Mouse (Mus musculus) midbrain, embryonic 14.5 days (tissue): ENCODE measurements around the gene Pprc1. TPM values are rescaled to one million over a fixed set of nuclear protein-coding genes. Genes with fewer than 3 reads are reported as not detected.

ENCODE experiments used
- ATAC-seq: fragments of 200-750 bp; cut with Nextera tagmentation; 2 replicates; pipeline ENCODE4 v1.8.0; 2017; ENCODE audit warnings: moderate number of reproducible peaks, moderate library complexity; ENCODE audit not compliant: low FRiP score, low TSS enrichment
- DNase-seq: peaks from one replicate; pipeline ENCODE4 v3.0.0-alpha.2; 2015
- H3K27ac ChIP-seq: fragments of 300-500 bp; sonication (generic); replicated peaks from 2 replicates; pipeline ENCODE4 v1.5.1; 2014; ENCODE audit warnings: mild to moderate bottlenecking, low read depth, low read length, moderate library complexity
- H3K27me3 ChIP-seq: fragments of 300-500 bp; sonication (generic); 2 replicates; pipeline ENCODE4 v1.6.1; 2014; ENCODE audit warnings: low read length, control low read depth, mixed read lengths; ENCODE audit not compliant: control insufficient read depth, insufficient read depth
- H3K36me3 ChIP-seq: fragments of 300-500 bp; sonication (generic); 2 replicates; pipeline ENCODE4 v1.6.1; 2014; ENCODE audit warnings: low read length, control low read depth; ENCODE audit not compliant: control insufficient read depth, insufficient read depth
- H3K4me1 ChIP-seq: fragments of 300-500 bp; sonication (generic); 2 replicates; pipeline ENCODE4 v1.6.1; 2014; ENCODE audit warnings: mild to moderate bottlenecking, antibody characterized with exemption, low read length, control low read depth; ENCODE audit not compliant: control insufficient read depth, insufficient read depth
- H3K4me2 ChIP-seq: fragments of 300-500 bp; sonication (generic); 2 replicates; pipeline ENCODE4 v1.6.1; 2014; ENCODE audit warnings: mild to moderate bottlenecking, low read length, moderate library complexity
- H3K4me3 ChIP-seq: fragments of 300-500 bp; sonication (generic); replicated peaks from 2 replicates; pipeline ENCODE4 v1.5.1; 2014; ENCODE audit warnings: low read depth, low read length
- H3K9ac ChIP-seq: fragments of 300-500 bp; sonication (generic); replicated peaks from 2 replicates; pipeline ENCODE4 v1.6.1; 2014; ENCODE audit warnings: mild to moderate bottlenecking, low read length, moderate library complexity
- H3K9me3 ChIP-seq: fragments of 300-500 bp; sonication (generic); 2 replicates; pipeline ENCODE4 v1.6.1; 2016; ENCODE audit warnings: low read length, control low read depth, mixed read lengths; ENCODE audit not compliant: control insufficient read depth
- WGBS: fragments of 180-500 bp; shearing (Covaris S2); extraction: QIAGEN DNeasy Blood & Tissue Kit; methylation state at CpG from one replicate; pipeline ENCODE4 v1.1.7; 2014; 5-methylcytosine and 5-hydroxymethylcytosine counted together
- polyA plus RNA-seq: library from polyadenylated mRNA; unstranded; fragments of >200 nt; fragmentation: Nextera tagmentation; extraction: Ambion mirVana; gene quantifications from 2 replicates; pipeline ENCODE4 v1.2.1, GENCODE M21; 2014

The Pprc1 gene
- 21.1 and 21.5 TPM in 2 replicates for polyA plus RNA-seq

DNA sequence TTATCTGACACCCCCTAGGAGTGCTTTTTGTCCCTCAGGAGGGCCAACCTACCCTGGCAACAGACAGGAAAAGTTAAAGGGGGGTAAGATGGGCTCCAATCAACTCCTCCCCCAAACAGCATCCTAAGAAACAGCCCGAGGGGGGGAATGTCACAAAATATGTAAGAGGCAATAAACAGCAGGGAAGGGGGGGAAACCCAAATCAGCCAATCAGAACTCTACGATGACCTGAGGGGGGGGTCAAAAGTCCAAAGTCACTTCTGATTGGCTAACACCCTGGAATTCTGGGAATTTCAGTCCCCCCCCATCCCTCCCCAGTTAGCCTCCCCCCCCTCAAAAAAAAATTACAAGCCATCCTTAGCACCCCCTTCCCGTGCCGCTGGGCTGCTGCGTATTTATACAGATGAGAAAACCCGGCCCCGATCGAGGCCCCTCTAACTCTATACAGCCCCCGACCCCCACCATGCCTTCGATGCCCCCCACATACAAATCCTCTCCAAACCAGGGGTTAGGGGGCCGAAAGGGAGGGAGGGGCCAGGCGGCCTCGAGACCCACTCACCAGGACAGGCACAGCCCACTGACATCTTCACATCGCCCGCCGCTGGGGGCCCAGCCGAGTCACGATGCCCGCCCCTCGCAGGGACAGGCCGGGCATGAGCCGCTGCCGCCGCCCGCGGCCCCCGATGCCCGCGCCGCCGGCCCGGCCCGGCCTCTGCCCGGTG is at the start of gene Pprc1:
Pprc1 (plus strand) TSS at position 616 of the 722 bp plus-strand sequence.
- ATAC-seq (no peak; the same call in 1 of the 2 replicates), DNase-seq (peak; percentile 66)
- H3K9ac ChIP-seq, result peak within 1 kb of the TSS; percentile 98
- H3K27me3 ChIP-seq, result no peaks in the 10 kb centered on the region
- 0% methylated on average over 33 of the region's 34 CpGs for WGBS
- H3K4me3 ChIP-seq, result peak within 1 kb of the TSS; percentile 88
- H3K27ac ChIP-seq, result peak within 1 kb of the TSS; percentile 98
- no peaks in the 10 kb centered on the region for H3K9me3 ChIP-seq
- H3K4me1 ChIP-seq, result peaks cover 57% of the 10 kb centered on the region
- H3K36me3 ChIP-seq, result no peaks in the 10 kb centered on the region
- H3K4me2 ChIP-seq, result peak within 1 kb of the TSS; percentile 100

DNA sequence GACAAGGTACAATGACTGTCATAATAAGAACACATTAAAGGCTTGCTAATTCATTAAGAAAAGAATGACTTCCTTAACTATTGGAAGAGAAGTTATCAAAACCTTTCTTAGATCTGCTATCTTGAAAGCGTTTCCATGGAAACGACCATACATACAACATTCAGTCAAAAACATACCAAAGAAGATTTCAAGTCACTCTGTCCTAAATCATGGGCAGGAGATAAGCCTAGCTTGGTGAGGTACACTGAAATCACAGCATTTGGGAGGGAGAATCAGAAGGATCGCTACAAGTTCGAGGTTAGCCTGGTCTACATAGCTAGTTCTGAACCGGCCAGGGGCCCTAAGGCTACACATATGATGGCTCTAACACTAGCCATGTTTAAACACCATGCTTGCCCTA is 47.3 kb upstream of the Pprc1 start:
- H3K4me1 ChIP-seq, result 0 out of 2 replicates have a peak, but pooled peaks cover 7% of the 10 kb centered on the region
- WGBS, result 68% methylated on average over 5 of the region's 5 CpGs
- H3K4me3 ChIP-seq, result peak overlapping the region; percentile 89
- DNase-seq (peak; percentile 8), ATAC-seq (no peak)
- no peaks in the 10 kb centered on the region for H3K27me3 ChIP-seq
- peak overlapping the region; percentile 73 for H3K4me2 ChIP-seq
- no peak overlapping the region for H3K27ac ChIP-seq
- peak overlapping the region; percentile 88 for H3K9ac ChIP-seq
- no peaks in the 10 kb centered on the region for H3K9me3 ChIP-seq
- no peaks in the 10 kb centered on the region for H3K36me3 ChIP-seq

DNA sequence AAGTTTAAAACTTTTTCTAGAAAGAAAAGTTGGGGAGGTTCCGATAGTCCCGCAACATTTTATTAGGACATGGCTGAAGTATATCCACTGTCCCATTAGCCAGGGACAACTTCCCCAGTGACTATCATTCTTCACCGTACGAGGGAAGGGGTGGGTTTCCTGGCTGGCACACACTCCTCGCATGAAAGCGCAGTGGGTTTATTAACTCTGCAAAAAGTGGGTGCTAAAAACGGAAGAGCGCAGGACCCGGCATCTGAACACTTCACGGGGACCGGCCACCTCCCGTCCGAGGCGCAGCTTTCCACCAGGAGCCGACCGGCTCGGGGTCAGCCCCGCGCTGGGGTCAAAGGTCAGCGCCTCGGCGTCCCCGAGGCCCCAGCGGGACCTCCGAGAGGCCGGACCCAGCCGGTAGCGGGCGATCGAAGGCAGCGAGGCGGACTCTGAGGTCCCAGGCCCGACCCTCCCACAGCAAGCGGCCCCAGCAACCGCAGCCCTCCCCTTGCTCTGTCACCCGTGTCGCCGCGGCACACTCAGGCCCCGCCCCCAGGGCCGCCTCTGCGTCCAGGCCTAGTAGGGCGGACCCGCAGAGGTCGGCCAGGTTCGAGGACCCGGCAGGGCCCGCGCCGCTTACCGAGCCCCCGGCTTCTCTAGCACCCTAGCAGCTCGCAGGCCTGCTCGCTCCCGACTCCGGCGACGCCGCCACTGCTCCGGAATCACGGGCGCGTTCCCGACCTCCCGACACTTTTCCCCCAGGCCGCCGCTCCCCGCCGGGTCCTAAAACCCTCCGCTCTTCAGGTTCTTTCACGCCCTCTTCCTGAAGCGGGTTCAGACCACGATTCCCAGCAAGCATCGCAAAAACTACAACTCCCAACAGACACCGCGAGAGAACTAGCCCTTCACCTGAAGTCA is 46.6 kb upstream of the Pprc1 start, which contains the start of gene Armh3:
Armh3 (minus strand) TSS at position 704 of the 909 bp plus-strand sequence.
- no peaks in the 10 kb centered on the region for H3K36me3 ChIP-seq
- 2% methylated on average over 76 of the region's 76 CpGs for WGBS
- H3K27me3 ChIP-seq, result peaks cover 5% of the 10 kb centered on the region; the same call in 1 of the 2 replicates
- ATAC-seq (peak; percentile 91), DNase-seq (peak; percentile 97)
- H3K9ac ChIP-seq, result peak within 1 kb of the TSS; percentile 88
- peak within 1 kb of the TSS; percentile 89 for H3K4me3 ChIP-seq
- peak within 1 kb of the TSS; percentile 94 for H3K27ac ChIP-seq
- 0 out of 2 replicates have a peak, but pooled peaks cover 7% of the 10 kb centered on the region for H3K4me1 ChIP-seq
- no peaks in the 10 kb centered on the region for H3K9me3 ChIP-seq
- H3K4me2 ChIP-seq, result peak within 1 kb of the TSS; percentile 73

DNA sequence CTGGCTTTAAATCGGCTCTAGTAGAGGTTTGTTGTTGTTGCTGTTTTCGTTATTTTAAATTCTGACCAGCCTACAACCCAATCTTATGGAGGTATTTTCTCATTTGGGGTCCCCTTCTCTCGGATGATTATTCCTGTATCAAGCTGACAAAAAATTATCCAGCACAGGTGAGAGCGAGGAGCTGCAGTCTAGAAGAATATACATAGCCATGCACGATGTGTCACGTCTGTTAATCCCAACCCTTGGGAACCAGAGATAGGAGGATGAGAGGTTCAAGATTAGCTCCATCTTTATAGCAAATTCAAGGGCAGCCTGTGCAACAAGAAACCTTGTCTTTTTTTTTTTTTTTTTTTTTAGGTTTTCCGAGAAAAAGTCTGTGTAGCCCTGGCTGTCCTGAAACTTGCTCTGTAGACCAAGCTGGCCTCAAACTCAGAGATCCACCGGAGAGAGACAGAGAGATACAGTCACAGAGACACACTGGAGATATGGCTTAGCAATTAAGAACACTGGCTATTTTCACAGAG is 45.9 kb upstream of the Pprc1 start:
- ATAC-seq (peak; percentile 48), DNase-seq (no peak)
- H3K27ac ChIP-seq, result no peak overlapping the region
- H3K27me3 ChIP-seq, result peaks cover 5% of the 10 kb centered on the region; the same call in 1 of the 2 replicates
- peak overlapping the region; percentile 89 for H3K4me3 ChIP-seq
- peaks cover 14% of the 10 kb centered on the region; the same call in 1 of the 2 replicates for H3K4me1 ChIP-seq
- peak overlapping the region; percentile 55 for H3K4me2 ChIP-seq
- no peaks in the 10 kb centered on the region for H3K9me3 ChIP-seq
- peak overlapping the region; percentile 88; the same call in 1 of the 2 replicates for H3K9ac ChIP-seq
- no peaks in the 10 kb centered on the region for H3K36me3 ChIP-seq
- WGBS, result 11% methylated on average over 8 of the region's 8 CpGs

DNA sequence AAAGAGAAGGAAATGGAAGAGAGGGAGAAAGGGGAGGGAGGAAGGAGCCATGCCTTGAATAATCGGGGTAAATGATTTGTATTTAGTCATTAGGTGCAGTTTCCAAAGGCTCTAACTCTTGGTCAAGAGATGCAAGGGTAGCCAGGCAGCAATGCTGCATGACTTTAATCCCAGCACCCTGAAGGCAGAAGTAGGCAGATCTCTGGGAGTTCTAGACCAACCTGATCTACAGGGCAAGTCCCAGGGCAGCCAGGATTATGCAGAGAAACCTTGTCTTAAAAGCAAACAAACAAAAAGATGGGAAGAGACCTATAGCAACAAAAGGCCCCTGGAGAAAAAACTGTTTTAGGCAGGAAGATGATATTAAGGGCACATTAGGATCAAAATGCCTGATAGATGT is 45.3 kb upstream of the Pprc1 start:
- H3K4me2 ChIP-seq, result no peak overlapping the region

GRCm38 (mm10) chr19:46002279-46002678 is 42.4 kb upstream of the Pprc1 start:
- Histone ChIP-seq H3K4me3 (no peak overlapping the region), H3K27ac (no peak overlapping the region), H3K9me3 (no peaks in the 10 kb centered on the region), H3K9ac (no peak overlapping the region), H3K4me2 (no peak overlapping the region), H3K4me1 (peaks cover 14% of the 10 kb centered on the region; the same call in 1 of the 2 replicates), H3K27me3 (peaks cover 10% of the 10 kb centered on the region; the same call in 1 of the 2 replicates), H3K36me3 (no peaks in the 10 kb centered on the region)
- no peak for ATAC-seq
- no peak for DNase-seq
- 85% methylated on average over 9 of the region's 9 CpGs for WGBS

More for the DNA sequence above, 45.3 kb upstream of the Pprc1 start:
- ATAC-seq (no peak), DNase-seq (no peak)
- Histone ChIP-seq H3K36me3 (no peaks in the 10 kb centered on the region), H3K27me3 (peaks cover 10% of the 10 kb centered on the region; the same call in 1 of the 2 replicates), H3K4me3 (no peak overlapping the region), H3K9me3 (no peaks in the 10 kb centered on the region), H3K4me1 (peaks cover 17% of the 10 kb centered on the region; the same call in 1 of the 2 replicates), H3K27ac (no peak overlapping the region), H3K9ac (no peak overlapping the region)
- 65% methylated on average over 1 of the region's 1 CpGs for WGBS

GRCm38 (mm10) chr19:46003371-46004226 is 41.1 kb upstream of the Pprc1 start, which contains the start of gene Hps6:
Gene Hps6, plus strand, starts transcription at chr19:46003508.
- WGBS, result 2% methylated on average over 70 of the region's 70 CpGs
- no peak within 1 kb of the TSS for H3K27ac ChIP-seq
- H3K4me2 ChIP-seq, result peak within 1 kb of the TSS; percentile 89
- H3K36me3 ChIP-seq, result no peaks in the 10 kb centered on the region
- H3K4me1 ChIP-seq, result peaks cover 10% of the 10 kb centered on the region; the same call in 1 of the 2 replicates
- H3K9me3 ChIP-seq, result no peaks in the 10 kb centered on the region
- H3K9ac ChIP-seq, result peak within 1 kb of the TSS; percentile 54; the same call in 1 of the 2 replicates
- ATAC-seq, result peak; percentile 46; the same call in 1 of the 2 replicates
- peak; percentile 70 for DNase-seq
- peaks cover 10% of the 10 kb centered on the region; the same call in 1 of the 2 replicates for H3K27me3 ChIP-seq
- peak within 1 kb of the TSS; percentile 45 for H3K4me3 ChIP-seq
